ENCODE assay signal across 18 mouse cellular contexts in the genomic region with DNA sequence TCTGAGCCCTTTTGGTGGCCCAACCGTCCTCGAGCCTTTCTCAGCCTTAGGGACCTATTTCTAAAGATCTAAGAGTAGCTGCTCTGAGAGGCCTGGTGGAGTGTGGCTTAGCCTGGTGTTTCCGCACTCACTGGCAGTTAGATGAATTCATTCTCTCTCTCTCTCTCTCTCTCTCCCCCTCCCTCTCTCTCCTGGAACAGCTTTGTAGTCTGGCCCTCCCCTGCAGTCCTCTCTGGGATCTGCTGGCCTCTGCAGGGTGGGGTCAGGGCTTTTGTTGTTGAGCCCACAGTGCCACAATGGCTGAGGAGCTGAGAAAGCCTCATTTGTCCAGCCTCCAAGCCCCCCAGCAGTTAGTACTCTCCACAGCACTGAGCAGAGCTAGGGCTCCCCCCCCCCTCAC. TPM values are rescaled to one million over a fixed set of nuclear protein-coding genes. Genes with fewer than 3 reads are reported as not detected.
A peak's percentile ranks its signal among the peaks of the same experiment; 100 is the strongest.
DNase-seq lines count a peak whose midpoint lies in the region; ATAC-seq and TF ChIP-seq lines count a peak whose summit lies in the region.
"Had no signal": no experiment of that assay in that cellular context is flagged by ENCODE, and none has a peak within 500 bp of the region (broad histone marks: within the 10 kb centered on the region; RNA-seq: fewer than 3 reads in every experiment).

No protein-coding gene starts in this region.

- no peak overlapping the region for H3K4me3 ChIP-seq in forebrain, embryonic 14.5 days (ENCODE audit: low read depth, low read length)
- no peak overlapping the region for H3K4me3 ChIP-seq in forebrain, embryonic 16.5 days (replicated peaks; ENCODE audit: low read length)
- no peak overlapping the region for H3K4me3 ChIP-seq in midbrain, embryonic 11.5 days (ENCODE audit: low read depth, low read length)
- H3K4me3 ChIP-seq in midbrain, embryonic 14.5 days (replicated peaks; ENCODE audit: low read depth, low read length): no peak overlapping the region
- H3K4me3 ChIP-seq in bone marrow macrophage, adult 2 months (ENCODE audit: insufficient read depth, low read length): no peak overlapping the region
- H3K4me3 ChIP-seq: intestine, embryonic 15.5 days had no signal

- DNase-seq in forebrain, embryonic 14.5 days (ENCODE audit: low spot score): peak; percentile 21
- peak; percentile 92 for DNase-seq in midbrain, embryonic 11.5 days (ENCODE audit: low spot score, missing footprints)
- no peak for DNase-seq in midbrain, embryonic 14.5 days
- DNase-seq in retina, embryonic 14.5 days (ENCODE audit: low spot score): peak; percentile 41
- no peak for DNase-seq in adrenal gland, postnatal 4 days (ENCODE audit: low spot score in 2 of 2)
- DNase-seq in layer of hippocampus, postnatal 10 days (ENCODE audit: low spot score in 2 of 2): no peak
- DNase-seq: adrenal gland, adult 2 months; left cerebral cortex, postnatal 4 days; lung, adult 18-20 months had no signal

- no peak for TF ChIP-seq CTCF in bone marrow macrophage, adult 2 months (IDR thresholded peaks at IDR 0.05; ENCODE audit: low read depth, low read length)

- H3K27ac ChIP-seq in forebrain, embryonic 14.5 days (ENCODE audit: low read depth, low read length): no peak overlapping the region
- H3K27ac ChIP-seq in forebrain, embryonic 16.5 days (ENCODE audit: low read length): no peak overlapping the region
- no peak overlapping the region; the same call in 1 of the 2 replicates for H3K27ac ChIP-seq in midbrain, embryonic 11.5 days (ENCODE audit: low read depth, low read length)
- no peak overlapping the region for H3K27ac ChIP-seq in midbrain, embryonic 14.5 days (replicated peaks; ENCODE audit: low read depth, low read length)
- peak overlapping the region; percentile 87 for H3K27ac ChIP-seq in bone marrow macrophage, adult 2 months (ENCODE audit: insufficient read depth, low read depth, low read length)
- H3K27ac ChIP-seq: intestine, embryonic 15.5 days had no signal

- no peaks in the 10 kb centered on the region for H3K9me3 ChIP-seq in forebrain, embryonic 14.5 days (replicated peaks; ENCODE audit: control insufficient read depth, low read length)
- no peaks in the 10 kb centered on the region for H3K9me3 ChIP-seq in forebrain, embryonic 16.5 days (ENCODE audit: control insufficient read depth, low read length)
- no peaks in the 10 kb centered on the region for H3K9me3 ChIP-seq in midbrain, embryonic 11.5 days (ENCODE audit: control insufficient read depth, low read length)
- H3K9me3 ChIP-seq in midbrain, embryonic 14.5 days (ENCODE audit: control insufficient read depth, low read length): no peaks in the 10 kb centered on the region
- H3K9me3 ChIP-seq: intestine, embryonic 15.5 days had no signal

- no peak overlapping the region for H3K4me2 ChIP-seq in forebrain, embryonic 14.5 days (ENCODE audit: low read length)
- H3K4me2 ChIP-seq in forebrain, embryonic 16.5 days (ENCODE audit: low read length): no peak overlapping the region
- H3K4me2 ChIP-seq in midbrain, embryonic 11.5 days: no peak overlapping the region
- H3K4me2 ChIP-seq in midbrain, embryonic 14.5 days (ENCODE audit: low read length): no peak overlapping the region
- H3K4me2 ChIP-seq: intestine, embryonic 15.5 days had no signal

- H3K27me3 ChIP-seq in forebrain, embryonic 14.5 days (replicated peaks; ENCODE audit: control insufficient read depth, insufficient read depth, low read length): no peaks in the 10 kb centered on the region
- no peaks in the 10 kb centered on the region for H3K27me3 ChIP-seq in forebrain, embryonic 16.5 days (replicated peaks; ENCODE audit: control insufficient read depth, insufficient read depth, low read length)
- H3K27me3 ChIP-seq in midbrain, embryonic 11.5 days (ENCODE audit: control insufficient read depth, insufficient read depth, low read length): no peaks in the 10 kb centered on the region
- 0 out of 2 replicates have a peak, but pooled peaks cover 5% of the 10 kb centered on the region for H3K27me3 ChIP-seq in midbrain, embryonic 14.5 days (ENCODE audit: control insufficient read depth, insufficient read depth, low read length)
- H3K27me3 ChIP-seq: intestine, embryonic 15.5 days; Patski had no signal

- 13% methylated on average over 3 of the region's 3 CpGs for WGBS in forebrain, embryonic 14.5 days
- WGBS in forebrain, embryonic 16.5 days: 17% methylated on average over 3 of the region's 3 CpGs
- 13% methylated on average over 3 of the region's 3 CpGs for WGBS in midbrain, embryonic 11.5 days
- 9% methylated on average over 3 of the region's 3 CpGs for WGBS in midbrain, embryonic 14.5 days

- no peaks in the 10 kb centered on the region for H3K36me3 ChIP-seq in forebrain, embryonic 14.5 days (ENCODE audit: control insufficient read depth, insufficient read depth, low read length)
- no peaks in the 10 kb centered on the region for H3K36me3 ChIP-seq in forebrain, embryonic 16.5 days (ENCODE audit: control insufficient read depth, insufficient read depth)
- no peaks in the 10 kb centered on the region for H3K36me3 ChIP-seq in midbrain, embryonic 11.5 days (ENCODE audit: control insufficient read depth, insufficient read depth, low read length)
- no peaks in the 10 kb centered on the region for H3K36me3 ChIP-seq in midbrain, embryonic 14.5 days (ENCODE audit: control insufficient read depth, insufficient read depth, low read length)
- H3K36me3 ChIP-seq: intestine, embryonic 15.5 days had no signal

- TF ChIP-seq POLR2A in bone marrow macrophage, adult 2 months (IDR thresholded peaks at IDR 0.05; ENCODE audit: borderline replicate concordance, low read depth, low read length): no peak

- peaks cover 4% of the 10 kb centered on the region; the same call in 1 of the 2 replicates for H3K4me1 ChIP-seq in forebrain, embryonic 14.5 days (ENCODE audit: control insufficient read depth, insufficient read depth, low read length)
- H3K4me1 ChIP-seq in forebrain, embryonic 16.5 days (replicated peaks; ENCODE audit: control insufficient read depth, insufficient read depth, low read length): peaks cover 9% of the 10 kb centered on the region
- H3K4me1 ChIP-seq in midbrain, embryonic 11.5 days (ENCODE audit: control insufficient read depth, insufficient read depth, low read length): peaks cover 21% of the 10 kb centered on the region
- peaks cover 5% of the 10 kb centered on the region; the same call in 1 of the 2 replicates for H3K4me1 ChIP-seq in midbrain, embryonic 14.5 days (ENCODE audit: control insufficient read depth, insufficient read depth, low read length)
- H3K4me1 ChIP-seq in bone marrow macrophage, adult 2 months (ENCODE audit: control insufficient read depth, insufficient read depth, low read length): peaks cover 36% of the 10 kb centered on the region

- no peak for ATAC-seq in forebrain, embryonic 14.5 days
- no peak for ATAC-seq in forebrain, embryonic 16.5 days
- ATAC-seq in midbrain, embryonic 11.5 days (ENCODE audit: low FRiP score): peak; percentile 69
- no peak for ATAC-seq in midbrain, embryonic 14.5 days (ENCODE audit: low FRiP score, low TSS enrichment)
- ATAC-seq: intestine, embryonic 15.5 days; Patski had no signal

- no peak overlapping the region for H3K9ac ChIP-seq in forebrain, embryonic 14.5 days (ENCODE audit: low read length)
- no peak overlapping the region for H3K9ac ChIP-seq in forebrain, embryonic 16.5 days (replicated peaks; ENCODE audit: low read depth, low read length)
- no peak overlapping the region for H3K9ac ChIP-seq in midbrain, embryonic 11.5 days (ENCODE audit: low read length)
- H3K9ac ChIP-seq in midbrain, embryonic 14.5 days (replicated peaks; ENCODE audit: low read length): no peak overlapping the region
- H3K9ac ChIP-seq: intestine, embryonic 15.5 days had no signal

RNA-seq across cellular contexts. Expression of gene Csk, which starts 0.6 kb away (rescaled TPM):
- 29.2 and 29.3 TPM in 2 replicates for polyA plus RNA-seq in forebrain, embryonic 14.5 days (2014; fragmentation: Nextera tagmentation; extraction: Ambion mirVana)
- polyA plus RNA-seq in forebrain, embryonic 16.5 days (2015; fragmentation: Nextera tagmentation; extraction: Ambion mirVana): 38.5 and 39.6 TPM in 2 replicates
- 29.2 and 32.3 TPM in 2 replicates for polyA plus RNA-seq in midbrain, embryonic 11.5 days (2014; fragmentation: Nextera tagmentation; extraction: Ambion mirVana)
- 40.0 and 41.9 TPM in 2 replicates for polyA plus RNA-seq in midbrain, embryonic 14.5 days (2014; fragmentation: Nextera tagmentation; extraction: Ambion mirVana)
- polyA plus RNA-seq in bone marrow macrophage, adult 2 months (2012; ENCODE audit: insufficient read depth, insufficient read length, missing spikeins): 125 and 126 TPM in 2 replicates
- total RNA-seq in adrenal gland, postnatal 4 days (2021): 10 to 100 TPM; 91.3 to 92.4 TPM
- 10 to 100 TPM; 56.6 to 59.0 TPM for total RNA-seq in layer of hippocampus, postnatal 10 days (2021)

RNA-seq across cellular contexts. Expression of gene Cyp1a2, which starts 30.6 kb away (rescaled TPM):
- polyA plus RNA-seq in forebrain, embryonic 14.5 days (2014; fragmentation: Nextera tagmentation; extraction: Ambion mirVana): not detected in 2 replicates
- not detected in 2 replicates for polyA plus RNA-seq in forebrain, embryonic 16.5 days (2015; fragmentation: Nextera tagmentation; extraction: Ambion mirVana)
- not detected in 2 replicates for polyA plus RNA-seq in midbrain, embryonic 11.5 days (2014; fragmentation: Nextera tagmentation; extraction: Ambion mirVana)
- polyA plus RNA-seq in midbrain, embryonic 14.5 days (2014; fragmentation: Nextera tagmentation; extraction: Ambion mirVana): not detected in 2 replicates
- polyA plus RNA-seq in bone marrow macrophage, adult 2 months (2012; ENCODE audit: insufficient read depth, insufficient read length, missing spikeins): not detected in 2 replicates
- 1 to 10 TPM in 1 of 2 experiments, not detected in 1; 8.7 TPM for total RNA-seq in adrenal gland, postnatal 4 days (2021)
- not detected for total RNA-seq in layer of hippocampus, postnatal 10 days (2021)
- total RNA-seq: common myeloid progenitor, adult 5-6 weeks; gastrocnemius, adult 8-10 months; layer of hippocampus, adult 8-10 months; left cerebral cortex, postnatal 4 days; monocyte, adult 5-6 weeks had no signal
- polyA plus RNA-seq: heart, embryonic 14.5 days; intestine, embryonic 15.5 days; Patski had no signal

RNA-seq across cellular contexts. Expression of gene Lman1l, which starts 32.3 kb away (rescaled TPM):
- not detected in 2 replicates for polyA plus RNA-seq in forebrain, embryonic 14.5 days (2014; fragmentation: Nextera tagmentation; extraction: Ambion mirVana)
- polyA plus RNA-seq in forebrain, embryonic 16.5 days (2015; fragmentation: Nextera tagmentation; extraction: Ambion mirVana): not detected in 2 replicates
- polyA plus RNA-seq in midbrain, embryonic 11.5 days (2014; fragmentation: Nextera tagmentation; extraction: Ambion mirVana): 0.08 TPM in 1 of 2 replicates, not detected in the other
- not detected in 2 replicates for polyA plus RNA-seq in midbrain, embryonic 14.5 days (2014; fragmentation: Nextera tagmentation; extraction: Ambion mirVana)
- polyA plus RNA-seq in bone marrow macrophage, adult 2 months (2012; ENCODE audit: insufficient read depth, insufficient read length, missing spikeins): not detected in 2 replicates
- not detected for total RNA-seq in adrenal gland, postnatal 4 days (2021)
- not detected for total RNA-seq in layer of hippocampus, postnatal 10 days (2021)
- total RNA-seq: adrenal gland, adult 2 months; common myeloid progenitor, adult 5-6 weeks; gastrocnemius, adult 8-10 months; layer of hippocampus, adult 8-10 months; monocyte, adult 5-6 weeks had no signal
- polyA plus RNA-seq: adrenal gland, adult 2 months; intestine, embryonic 15.5 days had no signal

RNA-seq across cellular contexts. Expression of gene Cyp1a1, which starts 34.9 kb away (rescaled TPM):
- polyA plus RNA-seq in forebrain, embryonic 14.5 days (2014; fragmentation: Nextera tagmentation; extraction: Ambion mirVana): 0.19 TPM in 1 of 2 replicates, not detected in the other
- 0.12 and 0.18 TPM in 2 replicates for polyA plus RNA-seq in forebrain, embryonic 16.5 days (2015; fragmentation: Nextera tagmentation; extraction: Ambion mirVana)
- polyA plus RNA-seq in midbrain, embryonic 11.5 days (2014; fragmentation: Nextera tagmentation; extraction: Ambion mirVana): not detected in 2 replicates
- polyA plus RNA-seq in midbrain, embryonic 14.5 days (2014; fragmentation: Nextera tagmentation; extraction: Ambion mirVana): 0.08 TPM in 1 of 2 replicates, not detected in the other
- not detected in 2 replicates for polyA plus RNA-seq in bone marrow macrophage, adult 2 months (2012; ENCODE audit: insufficient read depth, insufficient read length, missing spikeins)
- total RNA-seq in adrenal gland, postnatal 4 days (2021): under 1 TPM in 1 of 2 experiments, not detected in 1; 0.31 TPM
- under 1 TPM; 0.48 to 0.60 TPM for total RNA-seq in layer of hippocampus, postnatal 10 days (2021)
- total RNA-seq: monocyte, adult 5-6 weeks had no signal
- polyA plus RNA-seq: heart, embryonic 14.5 days; intestine, embryonic 15.5 days; Patski had no signal

RNA-seq across cellular contexts. Expression of gene Cplx3, which starts 46.8 kb away (rescaled TPM):
- polyA plus RNA-seq in forebrain, embryonic 14.5 days (2014; fragmentation: Nextera tagmentation; extraction: Ambion mirVana): 0.34 and 0.36 TPM in 2 replicates
- 0.09 TPM in 1 of 2 replicates, not detected in the other for polyA plus RNA-seq in forebrain, embryonic 16.5 days (2015; fragmentation: Nextera tagmentation; extraction: Ambion mirVana)
- 3.0 and 3.1 TPM in 2 replicates for polyA plus RNA-seq in midbrain, embryonic 11.5 days (2014; fragmentation: Nextera tagmentation; extraction: Ambion mirVana)
- polyA plus RNA-seq in midbrain, embryonic 14.5 days (2014; fragmentation: Nextera tagmentation; extraction: Ambion mirVana): 0.74 and 0.96 TPM in 2 replicates
- polyA plus RNA-seq in bone marrow macrophage, adult 2 months (2012; ENCODE audit: insufficient read depth, insufficient read length, missing spikeins): not detected in 2 replicates
- total RNA-seq in adrenal gland, postnatal 4 days (2021): not detected
- total RNA-seq in layer of hippocampus, postnatal 10 days (2021): 1 to 10 TPM; 1.9 to 2.6 TPM
- total RNA-seq: adrenal gland, adult 2 months; common myeloid progenitor, adult 5-6 weeks; gastrocnemius, adult 8-10 months; monocyte, adult 5-6 weeks had no signal
- polyA plus RNA-seq: adrenal gland, adult 2 months; heart, embryonic 14.5 days; intestine, embryonic 15.5 days had no signal

Comparison
In these comparisons a context has a peak if more than half of its experiments do, and no peak if none do; other contexts are left out.
1. DNase-seq: peak in forebrain, embryonic 14.5 days (single experiment), midbrain, embryonic 11.5 days (single experiment) and retina, embryonic 14.5 days (single experiment); none in midbrain, embryonic 14.5 days (single experiment), adrenal gland, postnatal 4 days (0 of 2) and layer of hippocampus, postnatal 10 days (0 of 2).